Mouse (Mus musculus) kidney, adult 2 months (tissue): ENCODE data around the gene Ift43.

Experiments used
- CTCF ChIP-seq: fragments of 200-500 bp; conservative IDR thresholded peaks from 2 replicates; pipeline ENCODE4 v1.5.1; 2011; ENCODE audit warnings: low read depth, mild to moderate bottlenecking, control low read depth, low read length, moderate library complexity, mixed read lengths; ENCODE audit not compliant: insufficient read depth, insufficient read length
- POLR2A ChIP-seq: fragments of 200-500 bp; IDR thresholded peaks from one replicate; pipeline ENCODE4 v1.6.1; 2011; ENCODE audit warnings: low read depth, low read length, control low read depth

DNA sequence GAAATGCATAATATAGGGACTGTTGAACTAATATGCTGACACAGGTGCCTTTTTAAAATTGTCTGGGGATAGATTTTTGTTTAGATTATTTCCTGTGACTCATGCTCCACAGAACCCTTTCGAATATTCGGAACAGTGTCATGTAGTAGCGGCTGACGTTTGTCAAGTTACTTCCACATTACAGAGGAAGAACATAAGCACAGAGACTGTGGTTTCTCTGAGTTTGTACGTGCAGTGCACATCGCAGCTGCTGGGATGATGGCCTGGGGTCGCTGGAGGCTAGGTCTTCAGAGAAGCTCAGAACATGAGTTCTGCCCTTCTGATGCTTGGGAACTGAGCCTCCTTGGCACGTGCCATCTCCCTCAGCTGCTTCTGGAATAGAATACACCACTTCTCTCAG, 35.0 kb upstream of the Ift43 start:
- TF ChIP-seq CTCF (no peak), POLR2A (no peak)
